Mouse (Mus musculus): ENCODE results near the gene Szt2.
A peak's percentile ranks its signal among the peaks of the same experiment; 100 is the strongest.

Gene Szt2

DNA sequence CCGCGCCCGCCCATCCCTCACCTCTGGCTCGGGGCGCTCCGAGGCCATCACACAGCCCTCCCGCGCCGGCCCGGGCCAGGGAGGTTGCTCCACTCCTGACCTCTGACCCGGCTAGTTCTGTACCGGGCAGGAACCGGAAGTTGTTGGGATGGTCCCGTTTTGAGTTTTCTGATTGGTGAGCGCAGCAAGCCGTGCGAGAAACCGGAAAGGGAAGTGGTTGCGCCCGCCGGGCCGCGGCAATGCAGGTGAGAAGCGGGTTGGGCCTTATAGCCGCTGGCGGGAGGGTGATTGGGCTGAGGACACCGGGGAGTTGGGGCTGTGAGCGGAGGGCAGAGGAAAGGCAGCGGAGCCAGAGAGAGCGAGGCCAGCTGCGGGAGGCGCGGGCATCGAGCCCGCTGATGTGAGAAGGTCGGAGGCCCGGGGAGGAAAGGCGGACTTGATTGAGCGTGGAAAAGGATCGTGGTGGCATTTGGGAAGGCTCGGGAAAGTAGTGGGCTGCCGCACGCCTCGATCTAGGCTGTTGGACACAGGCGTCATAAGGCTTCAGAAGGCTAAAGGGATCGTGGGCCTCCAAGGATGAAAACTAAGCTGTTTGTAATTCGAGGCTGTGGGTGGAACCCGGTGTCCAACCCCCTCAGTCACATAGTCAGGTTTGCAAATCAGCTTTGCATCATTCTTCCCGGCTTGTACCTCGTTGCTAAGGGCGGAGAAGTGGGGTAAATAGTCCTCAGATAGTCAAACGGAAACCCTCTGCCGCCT lies at the start of gene Szt2, which contains the start of gene Med8:
Szt2 (minus strand) TSS at position 132 of the 759 bp plus-strand sequence.
Med8 (plus strand) TSS at position 196 of the 759 bp plus-strand sequence.
- TF ChIP-seq GATA4 (IDR thresholded peaks at IDR 0.05; ENCODE audit: insufficient replicate concordance, low read length): no peak

DNA sequence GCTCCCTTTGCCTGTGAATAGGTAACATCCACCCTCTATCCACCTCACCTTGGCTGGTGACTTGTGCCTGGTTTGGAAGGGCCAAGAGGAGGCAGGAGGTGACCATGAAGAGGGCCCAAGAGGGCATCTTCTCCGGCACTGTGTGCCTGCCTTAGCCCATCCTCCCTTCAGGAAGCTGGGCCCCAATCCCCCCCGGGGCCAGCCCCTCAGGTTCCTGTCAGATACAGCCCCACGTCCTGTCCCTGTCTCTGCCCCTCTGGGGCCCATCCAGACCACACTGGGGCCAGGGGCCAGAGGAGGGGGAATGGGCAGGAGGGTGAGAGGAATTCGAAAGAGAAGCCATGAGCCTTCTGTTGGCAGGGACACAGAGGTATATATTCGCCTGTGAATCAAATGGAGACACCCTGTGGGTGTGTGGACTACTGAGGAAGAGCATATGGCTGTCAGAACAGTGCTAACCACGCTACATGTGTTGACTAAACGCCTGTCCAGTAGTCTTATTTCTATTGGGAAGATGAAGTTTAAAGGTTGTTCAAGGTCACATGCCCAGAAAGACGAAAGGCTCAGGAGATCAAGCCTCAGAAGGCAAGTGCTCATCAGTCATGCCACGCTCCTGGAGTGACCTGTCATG lies 48.4 kb upstream of the Szt2 start, which contains the start of gene Mpl:
Mpl (minus strand) TSS at position 169 of the 631 bp plus-strand sequence.
- TF ChIP-seq GATA4 (IDR thresholded peaks at IDR 0.05; ENCODE audit: insufficient replicate concordance, low read length): no peak

DNA sequence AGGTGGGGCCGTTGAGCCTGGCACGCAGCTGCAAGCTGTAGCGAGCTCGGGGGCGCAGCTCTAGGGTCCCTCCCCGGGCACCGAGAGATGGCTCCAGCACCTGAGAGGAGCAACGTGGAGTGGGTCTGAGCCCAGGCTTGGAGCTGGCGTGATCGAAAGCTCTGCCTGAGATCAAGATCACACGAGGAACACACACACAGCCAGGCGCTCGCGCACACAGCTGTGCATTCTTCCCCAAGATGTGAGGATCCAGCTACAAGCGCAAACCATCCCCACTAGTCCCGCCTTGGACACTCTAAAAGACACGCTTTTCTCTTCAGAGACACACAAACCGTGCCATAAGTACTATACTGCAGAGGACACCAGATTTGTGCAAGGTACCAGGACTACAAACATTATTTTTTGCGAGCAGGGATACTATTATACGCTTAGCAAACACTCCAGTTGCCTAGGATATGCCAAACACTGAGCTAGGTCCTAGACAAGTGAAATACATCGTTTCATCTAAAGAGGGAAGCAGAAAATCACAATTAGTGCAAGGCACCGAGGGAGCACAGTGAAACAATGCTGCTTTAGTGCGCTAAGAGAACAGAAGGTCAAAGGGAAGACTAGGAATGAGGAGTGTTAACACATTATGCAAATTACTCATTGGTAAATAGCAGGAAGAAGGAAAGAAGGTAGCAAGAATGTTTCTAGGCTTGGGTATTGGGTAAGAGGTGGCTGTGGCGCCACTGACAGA lies 37.5 kb upstream of the Szt2 start:
- TF ChIP-seq GATA4 (IDR thresholded peaks at IDR 0.05; ENCODE audit: insufficient replicate concordance, low read length): no peak

DNA sequence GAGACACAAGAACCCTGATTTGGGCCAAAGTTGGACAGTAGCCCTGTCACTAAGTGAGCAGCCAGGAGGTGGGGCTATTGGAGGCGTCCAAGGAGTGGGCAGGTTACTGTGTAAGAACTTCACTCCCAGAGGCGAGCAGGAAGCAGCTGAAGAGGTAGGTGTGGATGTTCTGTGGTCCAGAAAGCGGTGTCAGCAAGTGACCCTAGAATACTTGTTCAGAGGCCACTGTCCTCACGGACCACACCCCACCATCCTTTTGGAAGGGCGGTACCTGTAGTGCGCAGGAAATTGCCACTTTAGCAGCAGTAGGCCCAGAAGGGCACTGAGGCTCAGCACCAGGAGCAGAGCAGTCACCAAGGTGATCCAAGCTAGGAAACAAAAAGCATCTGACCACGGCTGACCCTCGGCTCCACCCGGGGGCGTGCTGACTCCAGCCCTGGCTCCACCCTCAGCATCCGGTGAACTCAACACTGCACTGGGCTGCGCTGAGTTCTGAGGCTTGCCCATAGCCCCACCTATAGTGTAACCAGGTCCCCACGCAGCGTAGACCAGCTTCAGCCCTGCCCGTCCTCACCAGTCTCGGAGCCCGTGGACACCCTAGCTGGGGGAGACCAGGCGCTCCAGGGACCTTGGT lies 36.8 kb upstream of the Szt2 start:
- TF ChIP-seq GATA4 (IDR thresholded peaks at IDR 0.05; ENCODE audit: insufficient replicate concordance, low read length): no peak

DNA sequence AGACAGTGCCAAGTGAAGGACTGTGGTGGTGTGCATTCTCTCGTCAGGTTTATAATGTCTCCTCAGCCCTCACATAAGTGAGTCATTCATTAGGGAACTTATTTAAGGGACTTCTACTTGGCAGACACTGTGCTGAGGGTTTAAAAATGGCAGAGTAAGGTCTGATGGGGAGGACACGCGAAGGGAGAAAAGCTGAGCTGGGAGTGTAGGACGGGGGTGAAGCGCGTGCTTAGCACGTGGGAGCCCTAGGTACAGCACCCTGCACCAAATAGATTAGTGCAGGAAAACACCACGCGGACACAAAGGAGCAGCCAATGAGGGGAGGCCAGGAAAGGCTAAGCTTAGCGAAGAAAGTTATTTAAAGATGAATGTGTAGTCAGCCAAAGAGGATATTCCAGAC lies 36.0 kb upstream of the Szt2 start:
- TF ChIP-seq GATA4 (IDR thresholded peaks at IDR 0.05; ENCODE audit: insufficient replicate concordance, low read length): no peak

DNA sequence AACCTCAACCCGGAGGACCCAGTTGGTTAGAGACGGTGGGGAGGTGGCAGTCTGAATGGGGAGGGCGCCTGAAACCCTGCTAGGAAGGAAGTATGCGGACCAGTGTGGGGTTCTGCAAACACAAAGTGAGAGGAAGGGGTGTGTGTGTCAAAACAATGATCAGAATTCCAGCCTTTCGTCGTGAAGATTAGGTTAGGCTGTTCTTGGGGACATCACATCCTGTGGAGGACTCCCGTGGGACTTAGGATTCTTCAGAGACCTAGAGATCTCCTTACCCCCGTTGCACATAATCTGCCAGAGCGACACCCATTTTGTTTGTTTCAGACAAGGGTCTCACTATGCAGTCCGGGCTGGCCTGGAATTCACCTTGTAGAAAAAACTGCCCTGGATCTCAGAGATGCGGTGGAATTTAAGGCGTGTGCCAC lies 28.8 kb upstream of the Szt2 start:
- TF ChIP-seq GATA4 (IDR thresholded peaks at IDR 0.05; ENCODE audit: insufficient replicate concordance, low read length): no peak

DNA sequence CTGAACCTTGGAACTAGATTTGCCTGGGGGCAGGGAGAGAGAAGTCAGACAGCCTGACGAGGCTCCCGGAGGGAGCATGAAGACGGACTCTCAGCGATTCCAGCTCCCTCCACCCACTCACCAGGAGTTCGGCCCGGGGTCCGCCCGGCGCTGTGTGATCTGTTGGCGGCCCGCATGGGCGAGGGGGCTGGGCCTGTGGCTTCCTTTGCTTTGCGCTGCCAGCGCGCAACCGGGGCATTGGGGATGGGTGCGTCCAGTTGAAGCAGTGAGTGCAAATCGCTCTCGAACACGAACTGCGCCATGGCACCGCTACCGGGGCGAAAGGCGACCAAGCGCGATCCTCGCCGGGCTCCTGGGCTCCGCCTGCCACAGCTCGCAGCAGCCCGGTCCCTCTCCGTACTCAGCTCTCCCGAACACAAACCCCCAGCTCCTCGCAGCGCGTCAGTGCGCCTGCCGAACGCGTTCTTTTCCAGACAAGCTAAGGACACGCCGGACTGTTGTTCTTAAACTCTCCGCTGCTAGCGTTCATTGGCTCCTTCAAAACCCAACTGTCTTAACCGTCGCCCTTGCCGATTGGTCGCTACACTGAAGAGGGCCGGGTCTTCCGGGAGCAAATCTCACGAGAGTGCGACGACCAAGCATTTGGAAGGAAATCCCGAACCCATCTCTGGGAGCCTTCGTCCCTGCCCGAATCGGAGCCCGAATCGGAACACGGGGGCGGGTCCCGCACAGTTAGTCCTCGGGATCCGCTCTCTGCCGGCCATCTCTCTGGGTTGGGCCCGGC lies 27.9 kb upstream of the Szt2 start, which contains the start of gene Cdc20:
Cdc20 (minus strand) TSS at position 533 of the 784 bp plus-strand sequence.
- no peak for TF ChIP-seq GATA4 (IDR thresholded peaks at IDR 0.05; ENCODE audit: insufficient replicate concordance, low read length)

DNA sequence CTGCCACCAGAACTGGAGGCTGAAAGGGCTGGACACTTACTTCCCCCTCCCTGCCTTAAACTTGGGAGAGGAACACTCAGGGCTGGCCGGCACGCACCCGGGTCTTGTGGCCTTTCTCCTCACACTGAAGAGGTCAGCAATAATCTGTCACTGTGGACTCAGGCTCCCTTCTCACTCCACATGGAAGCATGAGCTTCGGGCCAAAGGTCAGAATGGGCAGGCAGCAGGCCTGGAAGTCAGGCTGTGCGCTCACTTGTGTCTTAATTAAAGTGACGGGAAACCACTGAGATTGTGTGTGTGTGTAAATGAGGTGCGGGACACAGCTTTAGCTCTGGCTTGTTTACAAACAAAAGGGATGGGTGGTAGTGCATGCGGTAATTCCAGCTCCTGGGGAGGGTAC lies 23.3 kb upstream of the Szt2 start:
- no peak for TF ChIP-seq GATA4 (IDR thresholded peaks at IDR 0.05; ENCODE audit: insufficient replicate concordance, low read length)

DNA sequence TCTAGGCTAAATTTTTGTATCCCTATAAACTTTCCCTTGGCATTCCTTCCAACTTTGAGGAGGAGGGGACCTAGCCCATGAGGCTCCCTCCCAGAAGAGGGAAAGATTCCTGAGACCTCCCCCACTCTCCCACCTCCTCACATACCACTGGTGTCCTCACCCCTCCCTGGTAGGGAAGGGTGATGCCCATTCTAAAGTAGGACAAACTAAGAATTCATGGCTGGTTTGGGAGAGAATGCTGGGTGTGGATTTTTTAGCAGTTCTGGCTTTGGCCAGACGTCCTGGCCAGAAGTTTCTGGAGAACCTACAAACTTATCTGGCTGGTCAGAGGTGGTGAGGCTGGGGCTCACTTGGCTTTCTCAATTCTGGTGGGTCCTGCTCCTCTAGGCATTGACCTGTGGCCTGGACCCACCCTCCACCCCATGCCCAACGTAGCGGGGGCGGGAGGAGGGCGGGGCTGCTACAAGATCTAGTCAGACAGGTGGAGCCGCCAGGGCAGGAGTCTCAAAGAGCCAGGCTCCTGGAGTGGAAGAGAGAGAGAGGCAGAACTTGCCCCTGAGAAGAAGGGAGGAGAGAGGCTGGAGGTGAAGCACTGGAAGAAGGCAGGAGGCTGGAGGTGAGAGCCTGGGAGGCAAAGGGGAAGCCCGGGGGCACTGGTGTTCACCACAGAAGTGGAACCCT lies 20.3 kb upstream of the Szt2 start:
- no peak for TF ChIP-seq GATA4 (IDR thresholded peaks at IDR 0.05; ENCODE audit: insufficient replicate concordance, low read length)

DNA sequence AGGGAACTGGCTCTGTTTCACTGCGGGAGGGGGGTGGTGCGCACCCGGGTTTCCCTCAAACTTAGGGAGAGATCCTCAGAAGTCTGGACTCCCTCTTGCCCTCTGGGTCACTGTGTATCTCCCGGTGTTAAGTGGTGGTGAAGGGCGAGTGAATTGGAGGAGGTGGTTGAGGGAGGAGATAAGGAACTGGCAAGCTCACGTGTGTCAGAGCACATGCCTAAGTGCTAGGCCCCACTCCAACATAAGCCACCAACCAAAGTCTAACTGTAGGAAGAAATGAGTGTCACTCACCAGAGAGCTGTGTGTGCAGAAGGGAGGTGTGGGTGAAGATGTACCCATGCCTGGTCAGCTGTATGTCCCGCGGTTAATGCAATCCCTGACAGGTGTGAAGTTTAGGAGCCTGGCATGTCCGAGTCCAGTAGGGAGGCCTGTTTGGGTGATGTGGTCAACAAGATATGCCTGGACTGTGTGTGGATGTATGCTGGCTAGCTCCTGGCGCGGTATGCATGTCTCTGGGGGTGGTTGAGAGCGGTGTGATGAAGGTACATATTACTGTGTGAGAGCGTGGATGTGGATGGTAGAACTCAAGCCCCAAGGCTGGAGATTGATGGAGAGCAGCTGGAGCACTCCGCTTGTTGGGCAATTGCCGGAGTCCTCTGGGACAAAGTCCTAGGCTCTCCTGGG lies 19.6 kb upstream of the Szt2 start:
- peak; percentile 62 for TF ChIP-seq GATA4 (IDR thresholded peaks at IDR 0.05; ENCODE audit: insufficient replicate concordance, low read length)

DNA sequence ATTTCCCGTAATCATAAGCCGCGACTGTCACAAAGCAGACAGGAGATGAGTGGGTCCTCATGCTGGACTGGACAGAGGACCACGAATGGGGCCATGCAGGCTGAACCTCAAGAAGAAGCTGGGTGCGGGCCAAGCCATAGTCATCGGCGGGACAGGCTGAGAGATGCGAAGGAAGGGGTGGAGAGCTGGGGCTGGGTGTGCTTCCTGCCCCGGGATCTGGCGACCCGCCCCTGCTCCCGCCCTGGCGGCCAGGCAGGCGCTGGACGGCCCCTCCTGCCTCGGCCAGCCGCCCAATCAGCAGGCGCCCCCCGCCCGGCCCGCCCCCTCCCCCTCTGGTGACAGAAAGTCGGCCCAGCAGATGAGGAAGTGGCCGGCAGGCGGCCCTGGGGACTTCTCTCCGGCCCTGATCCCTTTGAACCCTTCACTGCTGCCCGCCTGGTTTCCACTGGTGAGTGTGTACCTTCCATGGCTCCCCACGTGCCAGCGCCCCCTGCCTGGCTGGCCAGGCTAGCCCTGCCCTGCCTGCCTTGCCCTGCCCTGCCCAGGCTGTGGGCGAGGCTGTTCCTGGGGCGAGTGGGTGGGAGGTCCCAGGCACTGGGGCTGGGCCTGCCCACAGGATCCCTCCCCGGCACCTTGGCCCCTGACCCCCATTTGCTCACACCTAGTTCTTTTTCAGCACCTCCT lies 18.8 kb upstream of the Szt2 start, which contains the start of gene Elovl1:
Elovl1 (plus strand) TSS at position 326 of the 684 bp plus-strand sequence.
- no peak for TF ChIP-seq GATA4 (IDR thresholded peaks at IDR 0.05; ENCODE audit: insufficient replicate concordance, low read length)

DNA sequence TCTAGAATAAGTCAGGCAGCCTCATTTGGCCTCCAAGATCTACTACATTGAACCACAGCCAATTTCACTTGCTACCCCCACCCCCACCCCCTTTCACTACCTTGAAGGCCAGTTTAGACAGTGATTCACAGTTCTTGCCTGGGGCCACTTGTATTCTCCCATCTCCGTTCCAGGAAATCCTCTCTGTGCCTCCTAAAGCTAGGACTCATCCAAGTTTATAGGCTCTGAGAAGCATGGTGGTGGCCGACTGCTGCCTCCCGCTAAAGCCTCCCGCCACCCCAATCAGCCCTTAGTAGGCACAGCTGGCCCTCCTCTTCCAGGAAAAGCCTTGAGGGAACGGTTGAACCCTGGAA lies 18.3 kb upstream of the Szt2 start:
- TF ChIP-seq GATA4 (IDR thresholded peaks at IDR 0.05; ENCODE audit: insufficient replicate concordance, low read length): no peak

DNA sequence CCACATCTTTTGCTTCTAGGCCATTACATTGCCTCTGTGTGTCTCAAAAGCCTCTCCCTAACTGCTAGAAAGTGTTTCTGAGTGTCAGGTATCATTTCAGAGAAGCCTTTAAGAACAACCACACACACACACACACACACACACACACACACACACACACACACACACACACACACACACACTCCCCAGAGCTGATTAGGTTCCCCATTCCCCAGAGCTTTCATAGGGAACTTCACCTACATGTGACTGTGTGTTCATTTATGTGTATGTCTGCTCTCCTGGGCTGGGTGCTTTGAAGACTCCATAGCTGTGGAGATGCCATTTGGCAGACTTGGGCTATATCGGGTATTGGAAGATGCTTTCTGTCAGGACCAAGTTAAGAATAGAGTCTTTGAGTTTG lies 16.3 kb upstream of the Szt2 start:
- TF ChIP-seq GATA4 (IDR thresholded peaks at IDR 0.05; ENCODE audit: insufficient replicate concordance, low read length): no peak
